Mouse (Mus musculus) embryonic stem cell, embryonic (primary cell): ENCODE measurements at regions not wholly inside any gene's neighbourhood (a gene's known extent, or its start where the extent isn't known, plus 50 kb on each side); places are given as distances from the start of the nearest gene placed in this dataset.

Source experiments
- CTCF ChIA-PET, 4 experiments: fragments of 300-600 bp in 2 of 4; fragments of 350-600 bp in 2 of 4; sonication (Branson Sonifier 250); formaldehyde crosslinking; loops; one replicate each; lab custom pipeline; 2022; ENCODE audit warnings: inconsistent platforms in 2 of 4; lab: Charles Lee
- POLR2A ChIA-PET, 4 experiments: fragments of 300-600 bp in 2 of 4; fragments of 350-600 bp in 2 of 4; sonication (Branson Sonifier 250); formaldehyde crosslinking; loops; one replicate each; lab custom pipeline; 2022; ENCODE audit warnings: antibody characterized with exemption in 4 of 4, inconsistent platforms in 1 of 4; lab: Charles Lee

DNA sequence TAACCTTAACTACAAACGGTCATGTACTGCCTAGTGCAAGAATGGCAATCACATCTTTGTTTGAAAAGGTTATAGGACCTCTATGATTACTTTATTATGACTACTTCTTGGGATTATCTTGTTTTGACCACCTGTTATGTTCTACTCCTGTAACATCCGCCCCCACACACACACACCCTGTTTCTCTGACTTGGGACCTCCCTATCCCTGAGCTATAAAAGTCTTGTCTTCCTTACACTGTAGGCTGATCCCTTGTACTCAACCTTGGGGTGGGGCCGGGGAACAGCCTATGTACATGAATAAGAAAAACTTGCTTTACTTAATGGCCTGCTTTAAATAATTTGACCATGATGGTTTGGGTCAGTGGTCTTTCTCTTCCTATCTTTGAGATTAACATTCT, 240.7 kb upstream of the Dynlrb2 start:
- ChIA-PET CTCF (no interaction called here), POLR2A (no interaction called here)

DNA sequence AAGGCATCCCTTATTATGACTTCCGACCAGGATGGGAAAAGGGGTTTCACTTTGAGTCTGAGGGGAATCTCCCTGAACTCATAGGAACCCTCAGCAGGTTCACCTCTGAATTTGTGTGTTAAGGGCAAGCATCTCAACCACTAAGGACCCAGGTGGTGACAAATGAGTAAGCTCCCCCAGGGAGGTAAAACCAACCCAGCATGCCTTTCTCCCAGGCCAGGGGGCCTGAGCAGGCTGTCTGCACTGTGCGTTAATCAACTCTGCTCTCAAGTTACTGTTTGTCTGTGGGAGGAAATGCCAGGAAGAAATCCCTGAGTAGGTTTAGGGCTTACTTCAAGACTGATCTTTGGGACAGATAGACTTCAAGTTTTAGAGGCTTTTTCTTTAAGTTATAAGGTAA, 243.5 kb upstream of the Dynlrb2 start:
- ChIA-PET CTCF (no interaction called here), POLR2A (interaction anchor here in 1 of 4 experiments (0.6 kb wide), 1 partner anchor 304 kb away, joined by 3 read pairs; no protein-coding TSS in a partner anchor)

DNA sequence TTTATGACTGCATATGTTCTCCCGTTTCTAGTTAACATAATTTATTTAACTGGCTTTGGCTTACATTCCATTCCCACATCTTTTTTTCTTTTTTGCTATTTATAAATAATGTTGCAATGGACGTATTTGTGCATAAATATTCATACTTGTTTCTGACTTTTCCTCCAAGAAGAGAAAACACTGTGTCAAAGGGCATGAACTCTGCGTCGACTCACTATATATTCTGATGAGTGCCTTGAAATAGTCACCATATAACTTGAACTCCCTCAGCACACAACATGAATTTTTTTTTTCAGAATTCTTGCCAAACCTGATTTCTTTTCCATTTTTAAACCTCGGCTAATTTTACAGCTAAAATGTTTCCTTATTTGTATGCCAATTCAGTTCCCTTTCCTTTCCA, 249.4 kb upstream of the Dynlrb2 start:
- POLR2A ChIA-PET: interaction anchor here in 1 of 4 experiments (0.6 kb wide), 1 partner anchor 41 kb away, joined by 3 read pairs; no protein-coding TSS in a partner anchor
- CTCF ChIA-PET: no interaction called here

DNA sequence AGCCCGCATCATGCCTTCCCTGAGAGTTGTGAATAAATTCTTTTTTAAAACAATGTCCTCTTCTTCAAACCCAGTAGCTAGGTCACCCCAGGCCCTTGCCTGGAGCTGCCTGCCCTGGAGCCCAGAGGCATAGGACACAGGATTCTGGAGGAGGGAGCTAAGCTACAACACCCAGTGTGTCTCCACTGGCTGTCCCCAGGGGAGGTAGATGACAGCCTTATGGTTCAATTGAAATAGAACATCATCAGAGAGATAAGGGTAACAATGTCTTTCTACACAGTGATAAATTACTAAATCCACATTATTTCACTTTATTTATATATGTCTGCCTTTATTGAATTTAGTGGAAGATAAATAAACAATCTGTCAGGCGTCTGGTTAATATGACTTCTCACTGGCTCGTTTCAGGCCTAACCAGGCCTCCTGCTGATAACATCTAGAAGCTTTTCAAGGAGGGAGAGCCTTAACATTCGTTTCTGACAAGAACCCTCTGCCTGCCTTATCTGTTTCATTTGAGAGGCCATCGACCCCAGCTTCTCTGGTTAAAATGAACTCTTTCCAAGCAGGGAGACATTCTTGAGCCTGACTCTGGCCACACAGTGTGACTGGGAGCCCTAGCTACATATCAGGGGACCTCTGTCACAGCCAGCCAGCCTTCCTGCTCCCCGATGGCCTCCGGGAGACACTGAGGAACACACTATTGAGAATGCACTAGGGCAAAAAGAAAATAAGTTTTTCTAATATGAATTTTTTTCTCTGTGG, 252.1 kb upstream of the Dynlrb2 start:
- POLR2A ChIA-PET: no interaction called here
- CTCF ChIA-PET: interaction anchor here in 1 of 4 experiments (0.6 kb wide), 1 partner anchor 9 kb away, joined by 5 read pairs; no protein-coding TSS in a partner anchor

DNA sequence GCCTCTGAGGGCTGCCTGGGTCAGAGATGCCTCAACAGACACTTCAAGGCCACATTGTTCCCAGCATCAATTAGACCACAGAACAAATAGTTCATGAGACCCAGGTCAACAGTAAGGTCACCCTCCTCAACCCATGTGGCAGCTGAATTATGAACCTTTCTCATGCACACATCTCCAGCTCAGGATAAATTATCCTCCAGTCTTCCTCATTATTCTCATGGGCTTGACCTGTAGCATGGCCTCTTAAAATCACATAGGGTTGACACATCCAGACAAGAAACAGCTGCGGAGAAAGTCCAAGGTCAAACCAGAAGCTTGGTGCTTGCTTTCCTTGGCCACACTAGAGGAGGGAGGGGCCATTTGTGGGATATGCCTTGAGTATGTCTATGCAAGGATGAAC, 256.4 kb upstream of the Dynlrb2 start:
- POLR2A ChIA-PET: no interaction called here
- CTCF ChIA-PET: interaction anchor here in 1 of 4 experiments (0.7 kb wide), 1 partner anchor 737 kb away, joined by 5 read pairs; no protein-coding TSS in a partner anchor

DNA sequence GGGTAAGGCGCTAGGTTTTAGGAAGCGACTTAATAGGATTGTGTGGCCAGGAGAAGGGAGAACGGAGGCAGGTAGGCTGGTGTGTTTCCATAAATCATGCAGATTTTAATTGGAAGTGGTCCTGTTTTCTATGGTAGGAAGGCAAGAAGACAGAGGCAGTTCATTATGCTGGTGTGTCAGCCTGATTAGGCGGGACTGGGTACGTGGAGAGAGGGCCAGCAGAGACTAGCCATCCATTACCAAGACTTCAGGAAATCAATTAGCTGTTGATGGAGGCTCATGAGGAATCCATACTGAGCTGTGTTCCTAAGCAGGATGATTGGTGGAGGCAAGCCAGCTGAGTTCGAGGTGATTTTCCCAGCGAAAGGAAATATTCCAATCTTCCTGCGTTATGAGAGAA, 261.3 kb upstream of the Dynlrb2 start:
- CTCF ChIA-PET: interaction anchor here in 2 of 4 experiments (0.6 to 0.7 kb wide), 2 partner anchors 9 to 495 kb away, joined by 5 to 9 read pairs; no protein-coding TSS in a partner anchor
- POLR2A ChIA-PET: no interaction called here

DNA sequence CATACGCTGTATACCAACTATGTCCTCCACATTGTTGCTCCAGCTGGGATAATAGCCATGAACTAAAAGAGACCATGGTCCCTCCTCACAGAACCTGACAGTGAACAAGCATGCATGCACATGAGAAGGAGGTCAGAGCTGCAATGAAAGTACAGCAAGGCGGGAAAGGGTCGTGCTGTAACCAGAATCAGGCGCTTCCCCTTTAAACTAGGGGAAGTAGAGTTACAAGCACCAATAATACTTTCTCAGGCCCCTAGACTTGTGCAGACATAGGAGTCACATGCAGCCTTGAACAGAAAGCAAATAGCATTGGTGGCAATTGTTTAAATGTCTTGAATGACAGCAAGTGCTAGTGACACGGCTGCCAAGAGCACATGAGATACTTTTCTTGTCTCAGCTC, 261.8 kb upstream of the Dynlrb2 start:
- POLR2A ChIA-PET: no interaction called here
- CTCF ChIA-PET: interaction anchor here in 1 of 4 experiments (0.7 kb wide), 1 partner anchor 10 kb away, joined by 5 read pairs; no protein-coding TSS in a partner anchor

DNA sequence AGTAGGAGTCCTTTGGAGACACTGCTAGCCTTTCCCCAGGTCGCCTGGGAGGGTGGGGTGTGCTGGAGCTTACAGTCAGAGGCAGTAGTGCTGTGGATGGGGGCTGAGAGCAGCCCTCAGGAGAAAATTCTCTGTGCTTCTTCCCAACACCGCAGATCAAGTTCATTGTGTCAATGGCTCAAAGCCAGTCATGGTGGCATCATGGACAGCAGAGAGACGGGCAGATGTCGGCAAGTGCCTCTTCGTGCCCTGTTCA, 262.9 kb upstream of the Dynlrb2 start:
- POLR2A ChIA-PET: no interaction called here
- CTCF ChIA-PET: no interaction called here

DNA sequence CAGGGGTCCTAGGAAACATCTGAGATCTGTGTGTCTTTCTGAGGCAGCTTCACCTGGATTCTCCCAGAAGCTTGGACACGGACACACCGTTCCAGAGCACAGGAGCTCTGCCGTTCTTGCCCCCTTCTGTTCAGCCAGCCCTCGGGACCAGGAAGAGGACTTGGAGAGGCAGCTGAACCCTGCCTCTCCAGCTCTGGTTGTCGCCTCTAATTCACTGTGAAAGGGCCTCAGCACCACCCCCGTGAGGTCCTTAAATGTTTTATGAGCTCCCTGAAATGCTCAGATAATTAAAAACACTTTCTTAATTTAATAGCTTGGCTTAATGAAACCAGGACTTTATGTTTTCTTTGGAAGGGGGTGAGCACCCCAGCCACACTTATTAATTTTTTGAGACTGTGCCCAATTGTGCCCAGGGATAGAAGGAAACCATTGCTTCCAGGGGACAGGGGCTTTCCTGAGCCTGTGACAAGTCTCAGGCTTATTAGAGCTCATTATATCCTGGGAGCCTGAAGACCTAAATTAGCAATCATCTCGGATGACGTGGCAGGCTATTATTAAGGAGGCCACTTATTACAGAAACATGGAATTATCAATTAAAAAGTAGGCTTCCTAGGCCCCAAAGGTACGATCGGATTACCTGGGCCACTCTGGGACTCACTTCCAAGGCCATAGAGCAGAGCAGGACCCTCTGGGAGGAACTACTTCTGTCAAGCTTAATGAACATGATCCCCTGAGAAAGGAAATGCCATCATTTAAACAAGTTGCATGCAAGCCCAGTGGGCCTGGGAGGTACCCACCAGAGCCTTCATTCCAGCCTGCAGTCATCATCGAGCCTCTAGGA, 263.4 kb upstream of the Dynlrb2 start:
- CTCF ChIA-PET: no interaction called here

DNA sequence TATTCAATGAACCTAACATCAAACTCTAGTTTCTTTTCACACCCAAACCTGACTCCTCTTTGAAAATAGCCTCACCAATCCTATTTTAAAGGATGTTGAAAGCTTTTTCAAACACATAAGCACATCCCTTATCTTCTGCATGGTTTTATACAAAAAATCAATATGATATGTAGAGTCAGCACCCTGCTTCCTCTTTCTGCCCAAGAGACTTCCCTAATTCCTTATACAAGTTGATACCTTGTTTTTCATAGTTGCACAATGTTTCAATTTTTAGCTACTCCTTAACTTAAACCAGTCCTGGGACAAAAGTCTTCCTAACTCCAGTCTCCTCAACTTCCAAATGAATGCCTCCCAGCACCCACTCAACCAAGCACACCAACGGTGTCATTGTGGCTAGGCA, 266.1 kb upstream of the Dynlrb2 start:
- POLR2A ChIA-PET: interaction anchor here in 1 of 4 experiments (0.6 kb wide), 1 partner anchor 177 kb away, joined by 4 read pairs; no protein-coding TSS in a partner anchor
- CTCF ChIA-PET: interaction anchor here in 1 of 4 experiments (0.6 kb wide), 1 partner anchor 33 kb away, joined by 3 read pairs; no protein-coding TSS in a partner anchor

More for the DNA sequence above, 263.4 kb upstream of the Dynlrb2 start:
- POLR2A ChIA-PET: no interaction called here

DNA sequence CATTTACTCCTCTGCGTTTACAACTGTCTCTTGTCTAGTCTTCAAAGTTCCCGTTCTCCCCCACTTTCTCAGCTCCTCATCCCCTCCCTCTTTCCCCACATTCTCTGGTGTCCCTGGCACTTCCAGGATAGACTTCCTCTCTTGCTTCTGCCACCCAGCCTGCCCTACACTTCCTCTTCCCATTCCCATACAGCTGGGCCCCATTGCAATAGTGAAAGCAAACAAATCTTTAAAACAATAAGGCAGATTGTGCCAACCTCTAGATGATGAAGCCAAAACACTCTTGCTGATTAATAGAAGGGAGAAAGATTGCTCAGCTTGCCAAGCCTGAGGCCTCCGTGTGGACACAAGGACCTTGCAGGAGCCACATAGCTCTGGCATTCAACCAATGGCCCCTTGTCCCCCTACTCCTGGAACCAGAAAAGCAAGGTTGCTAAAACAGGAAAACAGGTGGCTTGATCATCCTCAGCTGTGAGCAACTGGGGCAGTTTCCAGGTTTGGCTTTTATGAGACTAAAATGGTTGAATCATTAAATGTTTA, 267.1 kb upstream of the Dynlrb2 start:
- ChIA-PET CTCF (no interaction called here), POLR2A (no interaction called here)

DNA sequence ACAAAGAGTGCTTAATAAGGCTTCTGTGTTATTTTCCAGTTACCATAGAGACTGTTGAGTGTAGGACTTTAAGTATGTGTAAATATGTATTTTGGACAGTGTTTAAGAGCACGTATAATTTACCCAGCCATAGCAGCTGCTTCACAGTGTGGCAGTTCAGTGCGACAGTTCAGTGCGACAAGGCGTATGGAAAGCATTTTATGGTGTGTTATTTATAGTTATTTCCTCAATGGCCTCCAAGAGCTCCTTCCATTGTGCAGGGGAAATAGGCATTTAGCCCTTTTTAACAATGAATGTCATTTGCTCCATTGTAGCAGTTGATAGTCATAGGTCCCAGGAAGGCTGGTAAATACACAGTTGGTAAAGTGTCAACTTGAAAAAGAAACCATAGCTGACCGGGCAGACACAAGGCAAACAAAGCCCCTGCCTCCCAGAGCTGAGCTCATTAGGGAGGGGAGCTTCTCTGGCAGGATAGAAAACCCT, 275.1 kb upstream of the Dynlrb2 start:
- POLR2A ChIA-PET: no interaction called here

DNA sequence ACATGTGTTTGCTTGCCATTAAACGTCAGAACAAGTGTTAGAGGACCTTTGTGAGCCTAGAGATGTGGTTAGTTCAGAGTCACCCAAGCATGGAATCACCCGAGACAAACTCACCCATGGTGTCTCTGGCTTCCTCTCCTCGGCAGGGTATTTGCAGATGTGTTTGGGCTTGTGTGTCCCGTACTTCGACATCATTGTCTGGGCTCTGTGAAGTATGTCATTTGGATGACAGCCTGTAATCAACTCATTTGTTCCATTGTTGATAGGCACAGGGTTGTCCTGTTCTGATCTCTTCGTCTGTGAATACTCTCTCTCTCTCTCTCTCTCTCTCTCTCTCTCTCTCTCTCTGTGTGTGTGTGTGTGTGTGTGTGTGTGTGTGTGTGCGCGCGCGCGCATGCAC, 277.8 kb upstream of the Dynlrb2 start:
- POLR2A ChIA-PET: no interaction called here

More for the DNA sequence above, 275.1 kb upstream of the Dynlrb2 start:
- CTCF ChIA-PET: no interaction called here

DNA sequence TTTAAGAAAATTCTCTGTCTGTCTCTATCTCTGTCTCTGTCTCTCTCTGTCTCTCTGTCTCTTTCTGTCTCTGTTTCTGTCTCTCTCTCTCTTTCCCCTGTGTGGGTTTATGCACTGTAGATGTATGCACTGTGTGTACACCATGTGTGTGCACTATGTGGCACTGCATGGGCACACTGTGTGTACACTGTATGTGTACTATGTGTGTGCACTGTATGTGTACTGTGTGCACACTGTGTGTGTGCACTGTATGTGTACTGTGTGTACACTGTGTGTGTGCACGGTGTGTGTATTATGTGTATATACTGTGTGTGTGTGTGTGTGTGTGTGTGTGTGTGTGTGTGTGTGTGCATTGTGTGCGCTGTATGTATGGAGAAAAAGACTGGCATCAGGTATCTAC, 281.5 kb upstream of the Dynlrb2 start:
- POLR2A ChIA-PET: interaction anchor here in 1 of 4 experiments (0.6 kb wide), 1 partner anchor 32 kb away, joined by 10 read pairs; no protein-coding TSS in a partner anchor
- CTCF ChIA-PET: no interaction called here

More for the DNA sequence above, 277.8 kb upstream of the Dynlrb2 start:
- CTCF ChIA-PET: interaction anchor here in 1 of 4 experiments (0.6 kb wide), 1 partner anchor 583 kb away, joined by 3 read pairs; no protein-coding TSS in a partner anchor

DNA sequence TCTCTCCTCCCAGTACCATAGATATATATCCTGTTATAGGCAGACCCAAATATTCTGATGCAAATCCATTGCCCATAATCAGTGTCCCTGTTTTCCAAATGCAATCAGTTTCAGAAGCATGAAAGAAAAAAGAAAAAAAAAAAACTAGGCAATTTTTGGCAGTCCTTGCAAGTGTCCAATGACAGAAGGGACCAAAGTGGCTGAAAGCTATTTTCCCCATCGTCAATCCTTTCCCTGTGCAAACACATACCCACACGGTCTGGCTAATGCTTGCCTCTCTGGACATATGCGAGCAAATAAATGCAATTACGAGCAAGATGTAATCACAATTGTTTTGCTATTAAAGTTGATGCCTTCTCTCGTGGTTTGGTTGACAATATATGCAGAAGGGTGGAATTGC, 288.9 kb upstream of the Dynlrb2 start:
- CTCF ChIA-PET: no interaction called here

DNA sequence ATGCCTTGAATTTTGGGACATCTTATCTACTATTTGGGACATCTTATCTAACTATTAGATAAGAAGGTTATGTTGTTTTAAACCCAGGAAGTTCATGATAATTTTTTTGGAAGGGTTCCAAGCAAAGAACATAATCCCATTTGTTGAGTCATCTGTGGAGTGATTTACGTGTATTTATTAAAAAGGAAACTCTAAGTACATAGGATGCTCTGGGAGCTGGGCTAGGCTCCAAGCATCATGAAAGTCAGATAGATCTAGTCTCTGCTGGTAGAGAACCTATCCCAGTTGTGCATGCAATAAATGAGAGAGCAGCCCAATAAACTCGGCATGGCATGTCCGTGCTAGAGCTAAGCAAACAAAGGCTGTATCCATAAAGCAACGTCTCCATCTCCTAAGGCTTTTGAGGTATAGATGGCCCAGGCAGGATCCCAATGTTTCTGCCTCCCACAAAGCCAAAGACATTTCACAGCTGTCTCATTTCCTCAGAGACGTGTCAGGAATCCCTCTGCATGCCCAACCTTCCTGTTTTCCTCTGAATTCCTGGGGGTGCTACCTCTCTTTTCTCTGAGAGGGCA, 289.4 kb upstream of the Dynlrb2 start:
- CTCF ChIA-PET: no interaction called here
- POLR2A ChIA-PET: no interaction called here

More for the DNA sequence above, 288.9 kb upstream of the Dynlrb2 start:
- POLR2A ChIA-PET: interaction anchor here in 1 of 4 experiments (0.6 kb wide), 1 partner anchor 40 kb away, joined by 5 read pairs; no protein-coding TSS in a partner anchor

DNA sequence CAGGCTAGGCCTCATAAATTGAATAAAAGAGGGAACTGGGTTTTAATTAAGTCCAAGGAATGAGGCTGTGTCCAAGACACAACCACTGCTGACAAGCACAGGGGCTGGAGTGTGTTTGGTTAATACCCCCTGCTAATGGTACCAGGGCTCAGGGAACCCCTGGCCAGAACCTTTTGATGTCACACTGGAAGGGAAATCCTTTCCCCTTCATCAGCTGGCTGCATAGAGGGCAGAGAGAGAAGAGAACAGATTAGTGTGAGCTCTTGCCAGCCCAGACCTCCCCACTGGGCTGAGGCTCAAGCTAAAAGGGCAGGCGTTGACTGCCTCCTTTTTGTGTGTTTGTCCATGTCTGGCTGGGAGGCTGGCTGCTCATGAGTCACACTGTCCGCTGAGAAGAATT, 301.1 kb upstream of the Dynlrb2 start:
- ChIA-PET POLR2A (no interaction called here), CTCF (no interaction called here)

DNA sequence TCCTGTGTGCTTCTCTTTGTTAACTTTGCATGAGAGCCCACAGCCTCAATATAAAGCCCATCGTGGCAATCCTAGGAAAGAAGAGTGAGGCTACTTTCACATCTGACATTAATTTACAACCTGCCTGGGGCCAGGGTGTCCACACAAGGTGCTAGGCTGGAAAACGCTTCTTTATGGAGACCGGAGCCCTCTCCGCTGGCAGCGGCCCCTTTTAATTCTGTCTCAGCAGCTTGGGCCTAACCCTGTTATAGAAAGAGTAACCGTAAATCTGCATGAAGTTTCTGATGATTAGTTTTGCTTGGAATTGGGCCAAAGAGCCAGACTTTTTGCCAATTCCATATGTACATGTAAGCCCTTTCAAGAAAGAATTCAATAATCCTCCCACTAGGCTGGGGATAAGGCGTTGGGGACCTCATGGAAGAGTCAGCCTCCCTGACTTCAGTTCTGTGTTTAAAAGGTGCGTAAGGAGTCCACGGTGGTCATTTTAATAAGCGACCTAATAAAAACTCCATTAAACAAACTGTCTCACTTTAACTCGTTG, 304.2 kb upstream of the Dynlrb2 start:
- ChIA-PET CTCF (interaction anchor here in 1 of 4 experiments (0.8 kb wide), 1 partner anchor 851 kb away, joined by 3 read pairs; no protein-coding TSS in a partner anchor), POLR2A (no interaction called here)
